Mouse (Mus musculus) heart, postnatal 0 days (tissue): ENCODE data around the gene Dguok.

Experiments
- CTCF ChIP-seq: IDR thresholded peaks from 2 replicates; pipeline ENCODE4 v1.5.1; 2016; ENCODE audit warnings: antibody characterized with exemption, control low read depth, low read depth
- EP300 ChIP-seq: IDR thresholded peaks from 2 replicates; pipeline ENCODE4 v1.6.1; 2016; ENCODE audit warnings: antibody characterized with exemption, low read depth

GRCm38 (mm10) chr6:83506258-83507167, at the start of gene Dguok:
- no peak for TF ChIP-seq CTCF
- peak; percentile 69; the same call in 1 of the 2 replicates for TF ChIP-seq EP300
